Mouse (Mus musculus): ENCODE measurements at regions not wholly inside any gene's neighbourhood (a gene's known extent, or its start where the extent isn't known, plus 50 kb on each side); places are given as distances from the start of the nearest gene placed in this dataset.

GRCm38 (mm10) chr11:24226755-24227154 is 148.9 kb downstream of the Bcl11a start:
- DNase-seq (ENCODE audit: low spot score), result peak; percentile 8

- DNase-seq (ENCODE audit: low spot score), result no peak
These were observed 155.5 kb downstream of the Bcl11a start for GRCm38 (mm10) chr11:24233376-24233775.

GRCm38 (mm10) chr11:24233821-24234220 is 156.0 kb downstream of the Bcl11a start:
- DNase-seq (ENCODE audit: low spot score), result no peak

- DNase-seq (ENCODE audit: low spot score), result no peak
These were observed 156.6 kb downstream of the Bcl11a start for GRCm38 (mm10) chr11:24234422-24234821.

- DNase-seq (ENCODE audit: low spot score), result no peak
These were observed 157.5 kb downstream of the Bcl11a start for GRCm38 (mm10) chr11:24235326-24235725.

- no peak for DNase-seq (ENCODE audit: low spot score)
These were observed 161.8 kb downstream of the Bcl11a start for GRCm38 (mm10) chr11:24239631-24240030.

GRCm38 (mm10) chr11:24242096-24242495 is 164.2 kb downstream of the Bcl11a start:
- no peak for DNase-seq (ENCODE audit: low spot score)

- DNase-seq (ENCODE audit: low spot score), result no peak
These were observed 165.0 kb downstream of the Bcl11a start for GRCm38 (mm10) chr11:24242888-24243287.

- DNase-seq (ENCODE audit: low spot score), result no peak
These were observed 167.5 kb downstream of the Bcl11a start for GRCm38 (mm10) chr11:24245390-24245789.

GRCm38 (mm10) chr11:24246314-24246713 is 168.5 kb downstream of the Bcl11a start:
- DNase-seq (ENCODE audit: low spot score), result no peak

GRCm38 (mm10) chr11:24247285-24247684 is 169.4 kb downstream of the Bcl11a start:
- no peak for DNase-seq (ENCODE audit: low spot score)

GRCm38 (mm10) chr11:24251516-24251915 is 173.7 kb downstream of the Bcl11a start:
- no peak for DNase-seq (ENCODE audit: low spot score)

GRCm38 (mm10) chr11:24255201-24256060 is 177.6 kb downstream of the Bcl11a start:
- DNase-seq (ENCODE audit: low spot score), result no peak

GRCm38 (mm10) chr11:24257741-24258140 is 179.9 kb downstream of the Bcl11a start:
- DNase-seq (ENCODE audit: low spot score), result no peak

- DNase-seq (ENCODE audit: low spot score), result no peak
These were observed 180.5 kb downstream of the Bcl11a start for GRCm38 (mm10) chr11:24258340-24258739.

- no peak for DNase-seq (ENCODE audit: low spot score)
These were observed 181.8 kb downstream of the Bcl11a start for GRCm38 (mm10) chr11:24259668-24260067.

- no peak for DNase-seq (ENCODE audit: low spot score)
These were observed 191.2 kb downstream of the Bcl11a start for GRCm38 (mm10) chr11:24269046-24269445.

GRCm38 (mm10) chr11:24281628-24282027 is 203.8 kb downstream of the Bcl11a start:
- DNase-seq (ENCODE audit: low spot score), result no peak

- DNase-seq (ENCODE audit: low spot score), result no peak
These were observed 204.7 kb downstream of the Bcl11a start for GRCm38 (mm10) chr11:24282556-24282955.

- peak; percentile 75 for DNase-seq (ENCODE audit: low spot score)
These were observed 208.6 kb downstream of the Bcl11a start for GRCm38 (mm10) chr11:24286129-24287108.

- no peak for DNase-seq (ENCODE audit: low spot score)
These were observed 215.4 kb downstream of the Bcl11a start for GRCm38 (mm10) chr11:24293209-24293608.

GRCm38 (mm10) chr11:24293860-24294531 is 216.1 kb downstream of the Bcl11a start:
- no peak for DNase-seq (ENCODE audit: low spot score)
